Mouse (Mus musculus) kidney, postnatal 14 days (tissue): Measurements from ENCODE around the gene Rgs6.

Source experiments
- DNase-seq: peaks from one replicate; pipeline ENCODE4 v3.0.0; 2022; ENCODE audit warnings: mixed read lengths

Rgs6 gene

GRCm38 (mm10) chr12:82588017-82588416, at the start of gene Rgs6:
Gene Rgs6, plus strand, starts transcription at chr12:82588292.
- peak; percentile 28 for DNase-seq

DNA sequence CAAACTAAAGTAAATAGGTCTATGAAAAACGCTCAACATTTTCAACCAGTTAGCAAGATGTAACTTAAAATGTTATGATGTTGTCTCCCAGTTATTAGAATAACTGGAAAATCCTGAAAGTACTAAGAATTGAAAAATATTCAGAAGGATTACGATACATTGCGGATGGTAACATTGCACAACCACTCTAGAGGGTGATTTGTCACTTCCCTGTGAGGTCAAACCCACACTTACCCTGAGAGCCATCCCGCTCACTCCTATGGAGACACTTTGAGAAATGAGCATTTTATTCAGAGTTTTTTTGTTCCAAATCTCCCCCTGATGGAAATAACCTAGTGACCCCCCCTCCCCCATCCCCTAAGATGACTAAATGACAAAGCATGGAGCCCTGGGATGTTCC, 41.0 kb upstream of the Rgs6 start:
- DNase-seq = no peak

- DNase-seq = no peak
Measured at GRCm38 (mm10) chr12:82549228-82549627, 38.9 kb upstream of the Rgs6 start.

GRCm38 (mm10) chr12:82550076-82550475, 38.0 kb upstream of the Rgs6 start:
- no peak for DNase-seq

GRCm38 (mm10) chr12:82552376-82552775, 35.7 kb upstream of the Rgs6 start:
- no peak for DNase-seq

DNA sequence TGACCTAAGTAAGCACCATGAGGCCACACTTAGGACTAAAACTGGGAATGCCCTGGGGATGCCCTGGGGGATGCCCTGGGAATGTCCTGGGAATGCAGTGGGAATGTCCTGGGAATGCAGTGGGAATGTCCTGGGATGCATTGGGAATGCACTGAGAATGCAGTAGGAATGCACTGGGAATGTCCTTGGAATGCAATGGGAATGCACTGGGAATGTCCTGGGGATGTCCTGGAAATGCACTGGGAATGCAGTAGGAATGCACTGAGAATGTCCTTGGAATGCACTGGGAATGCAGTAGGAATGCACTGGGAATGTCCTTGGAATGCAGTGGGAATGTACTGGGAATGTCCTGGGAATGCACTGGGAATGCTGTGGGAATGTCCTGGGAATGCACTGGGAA, 25.2 kb upstream of the Rgs6 start:
- no peak for DNase-seq

GRCm38 (mm10) chr12:82568370-82568769, 19.7 kb upstream of the Rgs6 start:
- DNase-seq = no peak

- DNase-seq = no peak
Measured at GRCm38 (mm10) chr12:82572706-82573105, 15.4 kb upstream of the Rgs6 start.

GRCm38 (mm10) chr12:82586592-82586991, 1.5 kb upstream of the Rgs6 start:
- peak; percentile 19 for DNase-seq

DNA sequence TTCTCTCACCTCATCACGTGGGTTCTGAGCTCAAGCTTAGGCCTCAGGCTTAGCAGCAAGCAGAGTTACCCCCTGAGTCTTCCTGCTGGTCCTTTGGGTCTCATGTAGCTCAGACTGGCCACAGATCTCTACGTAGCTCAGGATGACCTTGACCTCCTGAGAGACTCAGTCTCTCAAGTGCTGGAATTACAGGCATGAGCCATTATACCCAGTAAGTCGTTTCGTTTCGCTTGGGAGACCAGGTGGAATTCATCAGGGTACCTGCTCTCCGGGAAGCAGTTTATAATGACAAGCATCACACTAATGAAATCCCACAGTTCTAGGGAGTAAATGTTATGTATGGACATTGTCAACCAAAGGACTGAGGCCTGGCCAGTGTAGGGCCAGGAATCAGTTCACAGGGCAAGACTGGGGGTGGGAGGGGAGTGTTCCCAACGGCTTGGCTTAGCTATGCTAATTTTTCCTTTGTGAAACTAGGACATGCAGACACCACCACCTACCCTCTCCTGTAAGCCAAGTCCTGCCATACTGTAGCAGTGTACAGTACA, 670 bp upstream of the Rgs6 start:
- peak; percentile 56 for DNase-seq

GRCm38 (mm10) chr12:82588846-82589630, 946 bp downstream of the Rgs6 start:
- DNase-seq = peak; percentile 36

DNA sequence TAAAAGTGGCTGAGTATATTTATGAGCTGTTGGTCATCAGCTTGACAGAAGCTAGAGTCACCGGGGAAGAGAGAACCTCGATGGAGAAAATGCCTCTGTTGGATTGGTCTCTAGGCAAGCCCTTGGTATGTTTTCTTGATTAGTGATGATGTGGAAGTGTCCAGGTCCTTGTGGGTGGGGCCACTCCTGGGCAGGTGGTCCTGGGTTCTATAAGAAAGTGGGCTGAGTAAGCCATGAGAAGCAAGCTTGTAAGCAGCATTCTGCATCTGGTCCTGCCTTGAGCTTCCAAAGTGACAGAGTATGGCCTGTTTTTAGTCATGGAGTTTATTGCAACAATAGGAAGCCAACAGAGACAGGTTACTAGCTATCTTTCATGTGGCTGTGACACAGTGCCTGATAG, 10.9 kb downstream of the Rgs6 start:
- no peak for DNase-seq

- DNase-seq = no peak
Measured at GRCm38 (mm10) chr12:82600406-82600805, 12.3 kb downstream of the Rgs6 start.

GRCm38 (mm10) chr12:82602823-82603222, 14.7 kb downstream of the Rgs6 start:
- DNase-seq = no peak

- no peak for DNase-seq
Measured at GRCm38 (mm10) chr12:82603308-82603707, 15.2 kb downstream of the Rgs6 start.

DNA sequence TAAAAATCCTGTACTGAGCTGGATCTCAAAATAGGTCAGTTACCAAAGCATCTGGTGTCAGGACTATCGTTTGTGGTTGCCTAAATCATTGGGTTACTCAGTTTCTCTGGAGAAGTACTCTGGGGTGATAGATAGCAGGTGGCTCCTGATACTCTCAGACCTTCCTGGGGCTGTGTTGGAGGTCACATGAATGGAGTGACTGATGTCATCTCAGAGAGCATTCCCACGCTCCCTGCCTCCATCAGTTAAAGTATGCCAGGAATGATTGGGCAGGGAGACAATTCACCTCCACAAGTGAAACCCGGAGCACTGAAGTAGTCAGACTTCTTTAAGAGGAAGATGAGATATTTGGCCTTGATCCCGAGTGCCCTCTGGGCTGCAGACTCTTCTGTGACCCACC, 15.9 kb downstream of the Rgs6 start:
- DNase-seq = no peak

GRCm38 (mm10) chr12:82612769-82613660, 24.9 kb downstream of the Rgs6 start:
- DNase-seq = no peak

- DNase-seq = no peak
Measured at GRCm38 (mm10) chr12:82616486-82616812, 28.4 kb downstream of the Rgs6 start.

GRCm38 (mm10) chr12:82616813-82617681, 29.0 kb downstream of the Rgs6 start:
- peak; percentile 74 for DNase-seq

DNA sequence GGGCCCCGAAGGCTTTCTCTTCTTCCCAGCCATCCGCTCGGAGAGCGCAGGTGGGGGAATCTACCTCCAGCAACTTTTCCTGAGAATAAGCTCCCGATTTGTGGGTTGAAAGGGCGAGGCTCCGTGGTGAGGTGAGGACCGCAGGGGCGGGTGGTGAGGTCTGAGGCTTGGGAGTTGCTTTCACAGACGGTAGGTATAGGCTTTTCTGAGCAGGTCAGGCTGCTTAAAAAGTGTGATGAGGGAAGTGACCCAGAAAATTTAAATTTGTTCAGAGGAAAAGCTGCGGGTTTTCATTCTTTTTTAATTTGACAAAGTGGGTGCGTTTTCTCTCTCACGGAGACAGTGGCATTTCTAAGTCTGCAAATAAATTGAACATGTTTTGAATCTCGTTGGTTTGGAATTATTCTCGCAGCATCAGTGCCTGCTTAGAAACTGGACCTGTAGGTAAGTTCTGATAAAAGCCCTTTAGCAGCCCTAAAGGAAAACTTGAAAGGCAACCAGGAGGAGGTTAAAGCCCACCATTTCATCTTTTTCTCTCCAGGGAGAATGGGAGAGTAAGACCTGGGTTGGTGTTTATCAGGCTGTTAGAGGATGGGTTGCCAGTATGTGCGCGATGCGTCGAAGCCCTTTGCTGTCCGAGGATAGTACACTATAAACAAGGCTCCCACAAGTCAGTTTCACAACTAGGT, 29.7 kb downstream of the Rgs6 start:
- DNase-seq = no peak

GRCm38 (mm10) chr12:82640441-82640840, 52.3 kb downstream of the Rgs6 start:
- DNase-seq = no peak

- DNase-seq = no peak
Measured at GRCm38 (mm10) chr12:82647876-82648275, 59.8 kb downstream of the Rgs6 start.
